Mouse (Mus musculus) hindbrain, embryonic 10.5 days (tissue): ENCODE results near the gene Smarcad1. TPM values are rescaled to one million over a fixed set of nuclear protein-coding genes. Genes with fewer than 3 reads are reported as not detected.

Source experiments
- DNase-seq: peaks from one replicate; pipeline ENCODE4 v3.0.0-alpha.2; 2017; ENCODE audit warnings: low spot score
- H3K27ac ChIP-seq: fragments of 300-500 bp; sonication (generic); 2 replicates; pipeline ENCODE4 v1.5.1; 2016; ENCODE audit warnings: mild to moderate bottlenecking, moderate library complexity
- H3K27me3 ChIP-seq: fragments of 300-500 bp; sonication (generic); 2 replicates; pipeline ENCODE4 v1.6.1; 2016; ENCODE audit warnings: mild to moderate bottlenecking; ENCODE audit not compliant: poor library complexity, insufficient read depth, severe bottlenecking
- H3K36me3 ChIP-seq: fragments of 300-500 bp; sonication (generic); 2 replicates; pipeline ENCODE4 v1.6.1; 2016; ENCODE audit warnings: mild to moderate bottlenecking, moderate library complexity
- H3K4me1 ChIP-seq: fragments of 300-500 bp; sonication (generic); replicated peaks from 2 replicates; pipeline ENCODE4 v1.6.1; 2016; ENCODE audit warnings: mild to moderate bottlenecking
- H3K4me3 ChIP-seq: fragments of 300-500 bp; sonication (generic); 2 replicates; pipeline ENCODE4 v1.5.1; 2016; ENCODE audit warnings: mild to moderate bottlenecking, moderate library complexity
- H3K9me3 ChIP-seq: fragments of 300-500 bp; sonication (generic); 2 replicates; pipeline ENCODE4 v1.6.1; 2016; ENCODE audit warnings: mild to moderate bottlenecking, moderate library complexity
- WGBS: fragments of 180-500 bp; shearing (Covaris S2); methylation state at CpG from one replicate; pipeline ENCODE4 v1.1.7; 2016; 5-methylcytosine and 5-hydroxymethylcytosine counted together
- polyA plus RNA-seq: library from polyadenylated mRNA; unstranded; fragments of >200 nt; fragmentation: Nextera tagmentation; extraction: Ambion mirVana; gene quantifications from 2 replicates; pipeline ENCODE4 v1.2.1, GENCODE M21; 2016

Smarcad1 gene
- polyA plus RNA-seq, 1 experiment from 2014 or later = 107 TPM

DNA sequence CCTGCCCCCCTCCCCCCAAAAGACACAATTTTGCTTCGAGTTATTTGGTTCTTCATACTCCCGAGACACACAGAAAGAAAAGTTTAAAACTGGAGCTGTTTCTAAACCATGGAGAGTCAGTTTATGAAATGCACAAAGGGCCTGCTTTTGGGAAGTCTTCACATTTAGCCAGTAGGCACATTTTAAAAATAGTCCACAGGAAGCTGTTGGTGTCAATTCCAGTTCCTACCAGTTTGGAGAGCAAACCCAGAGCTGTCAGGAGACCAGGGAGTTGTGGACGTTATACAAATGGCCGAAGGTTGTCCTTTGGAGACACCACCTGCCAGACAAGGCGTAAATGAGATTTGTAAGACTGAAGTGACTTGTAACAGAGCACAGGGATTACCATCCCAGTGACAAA lies 122.6 kb downstream of the Smarcad1 start:
- WGBS = 69% methylated on average over 5 of the region's 5 CpGs
- no peak for DNase-seq
- no peaks in the 10 kb centered on the region for H3K36me3 ChIP-seq
- no peaks in the 10 kb centered on the region for H3K27me3 ChIP-seq
- no peaks in the 10 kb centered on the region for H3K4me1 ChIP-seq
- H3K4me3 ChIP-seq = no peak overlapping the region
- no peak overlapping the region; the same call in 1 of the 2 replicates for H3K27ac ChIP-seq
- no peaks in the 10 kb centered on the region for H3K9me3 ChIP-seq

Other genes starting within 250 kb of the Smarcad1 start
- gene Hpgds, start 102.3 kb downstream of the Smarcad1 start, polyA plus RNA-seq = 7.2 and 10.6 TPM in 2 replicates